Comparison of ENCODE assay signal across 14 mouse cellular contexts in genomic region chr15:84624870-84625269, GRCm38 (mm10). TPM values are rescaled to one million over a fixed set of nuclear protein-coding genes. Genes with fewer than 3 reads are reported as not detected.
A peak's percentile ranks its signal among the peaks of the same experiment; 100 is the strongest.
DNase-seq lines count a peak whose midpoint lies in the region; ATAC-seq lines count a peak whose summit lies in the region.
"Had no signal": no experiment of that assay in that cellular context is flagged by ENCODE, and none has a peak within 500 bp of the region (broad histone marks: within the 10 kb centered on the region; RNA-seq: fewer than 3 reads in every experiment).

No protein-coding gene starts in this region.

- H3K27me3 ChIP-seq in hindbrain, embryonic 11.5 days (ENCODE audit: control insufficient read depth, insufficient read depth, low read length): no peaks in the 10 kb centered on the region
- H3K27me3 ChIP-seq: liver, embryonic 13.5 days had no signal

- H3K9ac ChIP-seq in hindbrain, embryonic 11.5 days (ENCODE audit: low read depth, low read length): no peak overlapping the region
- H3K9ac ChIP-seq: embryonic facial prominence, embryonic 12.5 days; liver, embryonic 13.5 days had no signal

- 77% methylated on average over 9 of the region's 9 CpGs for WGBS in hindbrain, embryonic 11.5 days

- no peaks in the 10 kb centered on the region for H3K36me3 ChIP-seq in hindbrain, embryonic 11.5 days (ENCODE audit: control insufficient read depth, insufficient read depth, low read length)
- H3K36me3 ChIP-seq: embryonic facial prominence, embryonic 12.5 days; liver, embryonic 13.5 days; midbrain, embryonic 10.5 days had no signal

- no peak for ATAC-seq in hindbrain, embryonic 11.5 days (ENCODE audit: low FRiP score)
- ATAC-seq: activated CD4-positive, CD25-positive, alpha-beta regulatory T cell, adult 4 months had no signal

- H3K4me1 ChIP-seq in hindbrain, embryonic 11.5 days (replicated peaks; ENCODE audit: control insufficient read depth, insufficient read depth, low read length): peaks cover 11% of the 10 kb centered on the region
- H3K4me1 ChIP-seq: liver, embryonic 13.5 days had no signal

- H3K27ac ChIP-seq in hindbrain, embryonic 11.5 days (ENCODE audit: low read depth, low read length): no peak overlapping the region
- H3K27ac ChIP-seq: embryonic facial prominence, embryonic 12.5 days; liver, embryonic 13.5 days; midbrain, embryonic 10.5 days had no signal

- no peak overlapping the region for H3K4me2 ChIP-seq in hindbrain, embryonic 11.5 days (replicated peaks; ENCODE audit: low read depth, low read length)
- H3K4me2 ChIP-seq: embryonic facial prominence, embryonic 12.5 days; liver, embryonic 13.5 days had no signal

- H3K4me3 ChIP-seq in hindbrain, embryonic 11.5 days (ENCODE audit: low read depth, low read length): no peak overlapping the region
- H3K4me3 ChIP-seq: embryonic facial prominence, embryonic 12.5 days; liver, embryonic 13.5 days; midbrain, embryonic 10.5 days had no signal

- H3K9me3 ChIP-seq in hindbrain, embryonic 11.5 days (ENCODE audit: control insufficient read depth, low read length): no peaks in the 10 kb centered on the region
- H3K9me3 ChIP-seq: embryonic facial prominence, embryonic 12.5 days; liver, embryonic 13.5 days had no signal

- DNase-seq in cerebellum, postnatal 14 days: peak; percentile 44 to 64
- DNase-seq in cerebellum, postnatal 36 days: no peak
- peak; percentile 63 for DNase-seq in kidney, postnatal 14 days
- no peak for DNase-seq in kidney, adult 9 months
- DNase-seq in adipocyte (ENCODE audit: low spot score): peak; percentile 90
- peak; percentile 75 for DNase-seq in heart, postnatal 4 days
- no peak for DNase-seq in embryo, embryonic 10.5 days (ENCODE audit: low spot score)
- no peak for DNase-seq in hindbrain, embryonic 11.5 days (ENCODE audit: low spot score)
- DNase-seq: cerebellum, adult 11 months; liver, embryonic 13.5 days; thymus, postnatal 36 days had no signal

RNA-seq across cellular contexts. Expression of gene Prr5, which starts 44.5 kb away (rescaled TPM):
- 10 to 100 TPM; 11.6 to 12.3 TPM for total RNA-seq in heart, postnatal 4 days (2021)
- polyA plus RNA-seq in hindbrain, embryonic 11.5 days (2014; fragmentation: Nextera tagmentation; extraction: Ambion mirVana): 12.1 and 13.9 TPM in 2 replicates
- polyA plus RNA-seq: activated CD4-positive, CD25-positive, alpha-beta regulatory T cell, adult 4 months had no signal

Comparison
In these comparisons a context has a peak if more than half of its experiments do, and no peak if none do; other contexts are left out.
1. DNase-seq: peak in cerebellum, postnatal 14 days (2 of 2), kidney, postnatal 14 days (single experiment), adipocyte (single experiment) and heart, postnatal 4 days (single experiment); none in cerebellum, postnatal 36 days (0 of 2), kidney, adult 9 months (single experiment), embryo, embryonic 10.5 days (single experiment) and hindbrain, embryonic 11.5 days (single experiment).